20 mouse cellular contexts compared by ENCODE assay signal in the genomic region with DNA sequence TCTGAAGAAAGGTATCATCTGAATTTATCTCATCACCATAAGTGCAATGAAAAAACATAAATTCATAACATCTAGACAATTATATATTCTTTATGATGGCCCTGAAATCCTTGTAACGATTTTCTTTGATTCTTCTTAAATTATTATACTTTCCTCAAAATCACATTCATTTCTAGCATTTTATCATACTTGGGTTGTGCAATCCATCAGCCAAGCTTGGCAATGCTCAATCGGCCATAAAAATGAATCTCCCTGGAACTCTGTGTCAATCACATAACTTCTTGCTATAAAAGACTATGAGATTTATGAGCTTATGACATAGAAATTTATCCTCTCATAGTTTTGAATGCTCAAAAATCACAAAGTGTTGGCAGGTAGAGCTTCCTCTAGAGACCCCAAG.
"Had no signal": no experiment of that assay in that cellular context is flagged by ENCODE, and none has a peak within 500 bp of the region (broad histone marks: within the 10 kb centered on the region; RNA-seq: fewer than 3 reads in every experiment).

No protein-coding gene starts in this region.

- H3K9me3 ChIP-seq: lung, embryonic 15.5 days; midbrain, embryonic 13.5 days; midbrain, embryonic 15.5 days; neural tube, embryonic 13.5 days; neural tube, embryonic 15.5 days had no signal

- H3K9ac ChIP-seq: liver, postnatal 0 days; lung, embryonic 15.5 days; midbrain, embryonic 13.5 days; midbrain, embryonic 15.5 days; neural tube, embryonic 13.5 days; neural tube, embryonic 15.5 days had no signal

- H3K27ac ChIP-seq: lung, embryonic 15.5 days; macrophage; midbrain, embryonic 13.5 days; midbrain, embryonic 15.5 days; neural tube, embryonic 13.5 days; neural tube, embryonic 15.5 days had no signal

- H3K4me1 ChIP-seq: lung, embryonic 15.5 days; megakaryocyte, embryonic 14.5 days; midbrain, embryonic 13.5 days; midbrain, embryonic 15.5 days; neural tube, embryonic 13.5 days; neural tube, embryonic 15.5 days had no signal

- DNase-seq: liver, postnatal 0 days; lung, adult 2 months; lung, postnatal 14 days; lung, postnatal 36 days; right cerebral cortex, adult 18-20 months; right cerebral cortex, postnatal 25 days; right cerebral cortex, postnatal 4 days; spleen, adult 18-20 months; thymus, adult 18-20 months; thymus, postnatal 14 days; thymus, postnatal 36 days had no signal

- H3K36me3 ChIP-seq: lung, embryonic 15.5 days; midbrain, embryonic 13.5 days; midbrain, embryonic 15.5 days; neural tube, embryonic 13.5 days; neural tube, embryonic 15.5 days had no signal

- H3K4me2 ChIP-seq: lung, embryonic 15.5 days; midbrain, embryonic 11.5 days; midbrain, embryonic 13.5 days; midbrain, embryonic 15.5 days; neural tube, embryonic 13.5 days; neural tube, embryonic 15.5 days had no signal

- ATAC-seq: liver, postnatal 0 days; lung, postnatal 0 days; midbrain, embryonic 13.5 days; midbrain, embryonic 15.5 days had no signal

- H3K4me3 ChIP-seq: lung, embryonic 15.5 days; megakaryocyte, embryonic 14.5 days; midbrain, embryonic 13.5 days; midbrain, embryonic 15.5 days; neural tube, embryonic 13.5 days; neural tube, embryonic 15.5 days had no signal

- H3K27me3 ChIP-seq: lung, embryonic 15.5 days; megakaryocyte, embryonic 14.5 days; midbrain, embryonic 13.5 days; midbrain, embryonic 15.5 days; neural tube, embryonic 13.5 days; neural tube, embryonic 15.5 days had no signal
